Mouse (Mus musculus): ENCODE measurements around the gene Galns. TPM values are rescaled to one million over a fixed set of nuclear protein-coding genes. Genes with fewer than 3 reads are reported as not detected.

The Galns gene
- total and polyA plus RNA-seq, 3 experiments, result 16.4 to 25.6 (median 25.6) TPM

- TF ChIP-seq MEF2A (IDR thresholded peaks at IDR 0.05; ENCODE audit: borderline replicate concordance, low read depth, low read length), result no peak; the same call in none of the 2 replicates
- TF ChIP-seq KAT2A (IDR thresholded peaks at IDR 0.05; ENCODE audit: insufficient replicate concordance, low read length), result no peak
- no peak for TF ChIP-seq ZKSCAN1 (IDR thresholded peaks at IDR 0.05; ENCODE audit: borderline replicate concordance, low read depth, low read length)
- peak; percentile 3; the same call in 1 of the 2 replicates for TF ChIP-seq MXI1 (IDR thresholded peaks at IDR 0.05; ENCODE audit: low read depth, low read length)
- TF ChIP-seq SIN3A (IDR thresholded peaks at IDR 0.05; ENCODE audit: low read length), result peak; percentile 88
- no peak for TF ChIP-seq USF2 (conservative IDR thresholded peaks at IDR 0.05; ENCODE audit: low read depth, low read length)
- peak; percentile 93 for TF ChIP-seq BHLHE40 (IDR thresholded peaks at IDR 0.05; ENCODE audit: low read depth, low read length)
- TF ChIP-seq IRF4 (IDR thresholded peaks at IDR 0.05; ENCODE audit: low read depth, low read length), result no peak
- TF ChIP-seq CHD2 (IDR thresholded peaks at IDR 0.05; ENCODE audit: low read length), result peak; percentile 42
- no peak for TF ChIP-seq ZMIZ1 (IDR thresholded peaks at IDR 0.05; ENCODE audit: low read depth, low read length)
- TF ChIP-seq CHD1 (IDR thresholded peaks at IDR 0.05; ENCODE audit: low read depth, low read length), result no peak
- TF ChIP-seq ETS1 (conservative IDR thresholded peaks at IDR 0.05; ENCODE audit: low read depth, low read length), result peak; percentile 88
- TF ChIP-seq HCFC1 (IDR thresholded peaks at IDR 0.05; ENCODE audit: low read depth, low read length), result no peak; the same call in 1 of the 2 replicates
- 0 out of 2 replicates have a peak, but pooled peaks have one; percentile 13 for TF ChIP-seq RCOR1 (conservative IDR thresholded peaks at IDR 0.05; ENCODE audit: low read depth, low read length)
- TF ChIP-seq PAX5 (IDR thresholded peaks at IDR 0.05; ENCODE audit: low read length), result no peak
Observed at GRCm38 (mm10) chr8:122610612-122611277, 518 bp downstream of the Galns start (continued).

GRCm38 (mm10) chr8:122610209-122610608 is 1.1 kb downstream of the Galns start:
- DNase-seq (ENCODE audit: extremely low read depth), result no peak
- dilution Hi-C loops (cut with MboI; ENCODE audit: extremely low pct_ligation_motif_present, extremely low pct_unique_long_range_greater_than_20kb, low sequenced_read_pairs) (no loop called here), in situ Hi-C loops (cut with MboI; ENCODE audit: low pct_ligation_motif_present, low pct_unique_long_range_greater_than_20kb, low sequenced_read_pairs) (no loop called here)
- H3K9ac ChIP-seq (ENCODE audit: insufficient read depth, low read depth), result peak overlapping the region; percentile 67
- H3K27me3 ChIP-seq (replicated peaks), result no peaks in the 10 kb centered on the region
- H3K4me3 ChIP-seq (replicated peaks in 1 of 3; ENCODE audit: low read depth in 2 of 3, low read length in 2 of 3, poor library complexity in 1 of 3), result peak overlapping the region in 2 of 3 experiments; percentile 47 to 52
- TF ChIP-seq SMC3 (IDR thresholded peaks at IDR 0.05; ENCODE audit: low read depth, low read length), result peak; percentile 7; the same call in 1 of the 2 replicates
- no peak for TF ChIP-seq ZNF384 (IDR thresholded peaks at IDR 0.05; ENCODE audit: low read depth, low read length)
- TF ChIP-seq CTCF (conservative IDR thresholded peaks at IDR 0.05 in 1 of 2, IDR thresholded peaks at IDR 0.05 in 1 of 2; ENCODE audit: low read depth in 2 of 2, low read length in 2 of 2), result peak in 1 of 2 experiments; percentile 57; a peak in 2 of 4 replicates
- TF ChIP-seq TCF12 (IDR thresholded peaks at IDR 0.05; ENCODE audit: low read depth, low read length), result no peak
- 0 out of 2 replicates have a peak, but pooled peaks have one; percentile 41 for TF ChIP-seq MYC (IDR thresholded peaks at IDR 0.05; ENCODE audit: low read depth, low read length)
- 0 out of 2 replicates have a peak, but pooled peaks have one; percentile 35 for TF ChIP-seq IRF4 (IDR thresholded peaks at IDR 0.05; ENCODE audit: low read depth, low read length)
- 0 out of 2 replicates have a peak, but pooled peaks have one; percentile 25 for TF ChIP-seq MXI1 (IDR thresholded peaks at IDR 0.05; ENCODE audit: low read depth, low read length)
- peak; percentile 16 for TF ChIP-seq RAD21 (IDR thresholded peaks at IDR 0.05; ENCODE audit: low read depth, low read length)
- 0 out of 2 replicates have a peak, but pooled peaks have one; percentile 16 for TF ChIP-seq JUND (conservative IDR thresholded peaks at IDR 0.05; ENCODE audit: low read depth, low read length)
- H3K9me3 ChIP-seq (replicated peaks; ENCODE audit: low read length), result no peaks in the 10 kb centered on the region
- H3K36me3 ChIP-seq (replicated peaks in 1 of 2; ENCODE audit: control insufficient read depth in 1 of 2, insufficient read depth in 1 of 2, low read length in 1 of 2), result peaks cover 5 to 24% of the 10 kb centered on the region in 2 experiments
- H3K79me2 ChIP-seq (replicated peaks; ENCODE audit: control insufficient read depth, extremely low read depth, insufficient read depth, poor library complexity, severe bottlenecking), result no peaks in the 10 kb centered on the region
- H3K4me2 ChIP-seq (ENCODE audit: insufficient read depth, low read depth, poor library complexity, severe bottlenecking), result peak overlapping the region; percentile 92
- H3K27ac ChIP-seq (ENCODE audit: insufficient read depth, low read depth), result peak overlapping the region; percentile 41; the same call in 1 of the 2 replicates
- peaks cover 11 to 58% of the 10 kb centered on the region in 2 experiments for H3K4me1 ChIP-seq (ENCODE audit: control insufficient read depth in 1 of 2, insufficient read depth in 2 of 2)
